Mouse (Mus musculus) stomach, embryonic 15.5 days (tissue): ENCODE measurements at regions not wholly inside any gene's neighbourhood (a gene's known extent, or its start where the extent isn't known, plus 50 kb on each side); places are given as distances from the start of the nearest gene placed in this dataset.

Source experiments
- ATAC-seq: fragments of 200-750 bp; cut with Nextera tagmentation; 2 replicates; pipeline ENCODE4 v1.8.0; 2017; ENCODE audit warnings: low read depth, moderate number of reproducible peaks, moderate TSS enrichment; ENCODE audit not compliant: insufficient read depth, low FRiP score
- H3K27ac ChIP-seq: fragments of 300-500 bp; sonication (generic); 2 replicates; pipeline ENCODE4 v1.5.1; 2015; ENCODE audit warnings: mild to moderate bottlenecking, inconsistent platforms
- H3K27me3 ChIP-seq: fragments of 300-500 bp; sonication (generic); replicated peaks from 2 replicates; pipeline ENCODE4 v1.6.1; 2015; ENCODE audit warnings: inconsistent platforms
- H3K36me3 ChIP-seq: fragments of 300-500 bp; sonication (generic); 2 replicates; pipeline ENCODE4 v1.6.1; 2015; ENCODE audit warnings: inconsistent platforms
- H3K4me1 ChIP-seq: fragments of 300-500 bp; sonication (generic); 2 replicates; pipeline ENCODE4 v1.6.1; 2015; ENCODE audit warnings: inconsistent platforms
- H3K4me2 ChIP-seq: fragments of 300-500 bp; sonication (generic); 2 replicates; pipeline ENCODE4 v1.6.1; 2015; ENCODE audit warnings: mild to moderate bottlenecking, inconsistent platforms
- H3K4me3 ChIP-seq: fragments of 300-500 bp; sonication (generic); replicated peaks from 2 replicates; pipeline ENCODE4 v1.5.1; 2015; ENCODE audit warnings: inconsistent platforms
- H3K9ac ChIP-seq: fragments of 300-500 bp; sonication (generic); 2 replicates; pipeline ENCODE4 v1.6.1; 2015; ENCODE audit warnings: inconsistent platforms
- H3K9me3 ChIP-seq: fragments of 300-500 bp; sonication (generic); 2 replicates; pipeline ENCODE4 v1.6.1; 2016; ENCODE audit warnings: inconsistent platforms
- WGBS: fragments of 180-500 bp; shearing (Covaris S2); methylation state at CpG from one replicate; pipeline ENCODE4 v1.1.7; 2015; 5-methylcytosine and 5-hydroxymethylcytosine counted together

DNA sequence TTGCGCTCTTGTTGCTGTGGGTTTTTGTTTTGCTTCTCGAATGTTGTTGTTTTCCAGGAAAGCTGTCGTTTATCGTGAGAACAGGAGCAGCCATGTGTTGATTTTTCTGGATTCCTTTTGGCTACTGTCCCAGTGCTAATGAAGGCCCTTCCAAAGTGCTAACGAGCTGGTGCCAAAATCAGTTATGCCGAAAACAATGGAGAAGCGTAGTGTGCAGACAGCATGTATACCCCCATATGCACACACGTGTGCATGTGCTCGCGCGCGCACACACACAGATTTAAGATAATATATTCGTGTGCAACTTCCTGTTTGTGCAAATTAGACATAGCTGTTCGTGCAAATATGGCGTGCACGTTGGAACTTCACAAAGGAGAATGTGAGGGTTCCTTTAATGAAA lies 788.0 kb upstream of the Car8 start:
- H3K4me3 ChIP-seq: no peak overlapping the region
- peaks cover 3% of the 10 kb centered on the region; the same call in 1 of the 2 replicates for H3K4me1 ChIP-seq
- no peaks in the 10 kb centered on the region for H3K36me3 ChIP-seq
- WGBS: 77% methylated on average over 16 of the region's 16 CpGs
- no peak for ATAC-seq
- H3K4me2 ChIP-seq: no peak overlapping the region
- no peak overlapping the region for H3K9ac ChIP-seq
- no peak overlapping the region for H3K27ac ChIP-seq
- no peaks in the 10 kb centered on the region for H3K27me3 ChIP-seq
- no peaks in the 10 kb centered on the region for H3K9me3 ChIP-seq

DNA sequence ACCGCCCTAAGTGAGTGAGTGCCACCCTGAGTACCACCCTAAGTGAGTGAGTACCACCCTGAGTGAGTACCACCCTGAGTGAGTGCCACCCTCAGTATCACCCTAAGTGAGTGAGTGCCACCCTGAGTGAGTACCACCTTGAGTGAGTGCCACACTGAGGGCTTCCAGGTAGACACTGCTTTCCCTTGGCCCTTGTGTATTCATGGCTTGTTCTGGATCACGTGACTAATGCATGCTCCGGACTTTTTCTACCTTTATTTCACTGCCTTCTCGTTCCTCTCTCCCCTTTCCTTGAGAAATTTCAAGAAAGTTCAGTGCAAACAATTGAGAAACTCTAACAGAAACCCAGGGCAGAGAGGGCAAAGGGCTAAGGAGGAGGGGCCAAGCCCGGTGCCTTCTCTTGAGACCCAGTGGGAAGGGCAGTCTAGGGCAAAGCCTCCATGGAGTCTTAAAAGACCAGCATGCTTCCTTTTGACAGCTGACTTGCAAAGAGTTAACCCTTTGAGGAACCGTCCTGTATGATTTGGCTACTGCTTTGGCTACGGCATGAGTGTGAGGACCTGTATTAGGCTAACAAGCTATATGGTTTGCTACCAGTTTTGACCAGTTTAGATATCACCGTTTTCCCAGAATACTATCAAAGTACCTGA lies 787.1 kb upstream of the Car8 start:
- Histone ChIP-seq H3K27ac (no peak overlapping the region), H3K4me1 (peaks cover 3% of the 10 kb centered on the region; the same call in 1 of the 2 replicates), H3K4me2 (no peak overlapping the region), H3K4me3 (no peak overlapping the region), H3K9me3 (no peaks in the 10 kb centered on the region), H3K27me3 (no peaks in the 10 kb centered on the region), H3K9ac (no peak overlapping the region), H3K36me3 (no peaks in the 10 kb centered on the region)
- ATAC-seq: no peak
- WGBS: 65% methylated on average over 8 of the region's 8 CpGs

DNA sequence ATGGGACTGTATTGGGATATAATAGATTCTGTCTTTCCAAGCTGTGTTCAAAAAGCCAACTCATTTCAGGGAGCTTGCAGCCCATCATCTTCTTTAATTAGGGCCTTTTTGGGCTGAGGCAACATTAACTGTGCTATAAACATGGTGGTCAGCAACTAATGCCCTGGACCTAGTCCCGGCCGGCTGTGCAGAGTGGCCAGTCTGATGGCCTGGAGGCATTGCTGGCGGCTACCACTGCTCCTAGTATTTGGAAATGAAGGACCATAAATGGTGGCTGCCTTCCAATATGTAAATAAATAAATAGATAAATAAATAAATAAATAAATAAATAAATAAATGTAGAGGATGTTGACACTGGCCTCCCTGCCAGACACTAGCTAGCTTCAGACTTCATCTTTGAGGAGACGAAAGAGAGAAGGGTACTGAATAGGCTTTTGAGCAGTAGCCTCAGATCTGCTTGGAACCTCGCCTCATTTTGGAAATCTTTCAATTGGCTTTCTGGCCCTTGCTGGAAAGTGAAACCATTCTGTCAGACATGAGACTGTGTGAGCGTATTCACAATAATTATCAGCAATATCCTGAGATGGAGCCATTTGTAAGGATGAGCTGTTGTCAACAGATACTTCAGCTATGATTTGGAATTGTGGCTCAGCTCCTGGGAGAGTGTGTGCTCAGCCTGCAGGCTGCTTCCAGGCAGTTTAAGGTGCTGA lies 785.5 kb upstream of the Car8 start:
- no peaks in the 10 kb centered on the region for H3K27me3 ChIP-seq
- ATAC-seq: no peak
- WGBS: 77% methylated on average over 6 of the region's 6 CpGs
- H3K9me3 ChIP-seq: no peaks in the 10 kb centered on the region
- H3K36me3 ChIP-seq: no peaks in the 10 kb centered on the region
- no peak overlapping the region for H3K4me2 ChIP-seq
- H3K9ac ChIP-seq: no peak overlapping the region
- H3K27ac ChIP-seq: no peak overlapping the region
- peaks cover 3% of the 10 kb centered on the region; the same call in 1 of the 2 replicates for H3K4me1 ChIP-seq
- H3K4me3 ChIP-seq: no peak overlapping the region

DNA sequence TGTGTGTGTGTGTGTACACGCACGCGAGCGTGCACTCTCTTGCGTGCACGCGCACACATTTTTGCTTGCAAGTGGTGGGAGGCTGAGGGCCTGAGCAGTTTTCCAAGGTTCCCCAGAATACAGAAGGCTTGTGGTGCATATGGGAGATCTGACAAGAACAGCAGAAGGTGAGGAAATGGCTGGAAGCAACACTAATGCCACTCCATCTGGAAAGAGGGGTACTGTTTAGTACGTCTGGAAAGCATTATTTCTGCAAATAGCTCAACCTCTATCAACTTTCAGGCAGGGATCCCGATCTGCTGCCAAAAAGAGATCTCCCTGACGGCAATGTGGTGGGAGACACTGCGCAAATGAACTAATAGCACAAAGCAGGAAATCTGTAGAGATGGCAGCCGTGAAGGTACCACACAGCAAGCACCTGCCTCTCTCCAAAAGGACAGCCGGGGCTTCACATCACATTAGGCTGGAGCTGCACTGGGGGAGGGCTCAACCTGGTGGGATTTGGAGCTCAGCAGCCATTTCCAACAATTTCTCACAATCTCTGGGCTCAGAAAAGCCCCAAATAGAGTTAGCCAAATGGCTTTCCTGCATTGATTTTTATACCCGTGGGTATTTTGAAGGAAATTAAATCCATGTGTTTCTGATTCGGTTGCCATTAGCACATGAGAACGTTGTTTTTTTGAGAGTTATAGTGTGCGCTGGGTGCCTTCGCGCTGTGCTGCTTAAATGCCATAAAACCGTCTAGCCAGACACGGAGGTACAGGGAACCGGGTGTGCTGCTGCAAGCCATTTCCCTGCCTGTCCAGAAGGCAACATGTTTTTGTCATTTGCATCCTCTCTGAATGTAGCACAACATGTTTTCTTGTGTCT lies 780.6 kb upstream of the Car8 start:
- Histone ChIP-seq H3K9me3 (no peaks in the 10 kb centered on the region), H3K27me3 (no peaks in the 10 kb centered on the region), H3K9ac (no peak overlapping the region), H3K4me1 (peaks cover 14% of the 10 kb centered on the region), H3K36me3 (no peaks in the 10 kb centered on the region), H3K4me2 (no peak overlapping the region), H3K27ac (no peak overlapping the region), H3K4me3 (no peak overlapping the region)
- ATAC-seq: no peak
- WGBS: 85% methylated on average over 22 of the region's 22 CpGs

DNA sequence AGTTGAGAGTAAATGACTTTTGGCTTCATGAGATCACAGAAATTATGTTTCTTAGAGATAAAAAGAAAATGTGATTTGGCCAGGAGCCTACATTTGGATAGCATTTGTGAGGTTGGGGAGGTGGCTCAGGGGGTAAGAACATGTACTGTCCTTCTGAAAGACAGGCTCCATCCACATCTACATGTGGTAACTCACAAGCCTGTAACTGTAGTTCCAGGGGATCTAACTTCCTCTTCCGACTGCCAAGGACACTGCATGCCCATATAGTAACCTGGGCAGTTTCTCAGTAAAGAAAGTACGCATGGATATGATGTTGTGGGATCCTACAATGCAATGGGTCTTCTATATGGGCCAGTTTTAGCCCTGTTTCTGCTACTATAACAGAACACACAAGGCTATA lies 779.4 kb upstream of the Car8 start:
- H3K27ac ChIP-seq: no peak overlapping the region

DNA sequence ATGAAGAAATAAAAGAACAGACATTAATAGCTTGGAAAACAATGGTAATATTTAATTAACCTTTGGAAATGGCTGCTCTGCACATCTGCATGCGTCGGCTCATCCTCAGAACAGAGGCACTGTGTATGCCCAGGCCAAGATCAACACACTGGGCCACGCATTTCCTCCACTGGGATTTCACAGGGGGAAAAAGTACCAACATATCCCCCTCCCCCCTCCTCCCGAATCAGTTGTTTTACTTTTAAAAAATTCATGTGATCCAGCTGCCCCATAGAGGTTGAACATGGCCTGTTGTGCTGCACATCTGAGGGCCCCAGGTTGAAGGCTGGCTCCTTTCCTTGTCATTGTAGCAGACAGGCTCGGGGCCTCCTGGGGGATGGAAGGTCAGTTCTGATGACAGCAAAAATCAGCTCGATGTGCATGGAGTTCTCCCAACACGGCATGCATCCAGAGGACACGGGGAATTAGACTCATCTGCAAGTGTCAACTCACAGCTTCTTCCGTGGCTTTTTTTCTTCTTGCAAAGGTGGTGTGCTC lies 777.7 kb upstream of the Car8 start:
- H3K27me3 ChIP-seq: no peaks in the 10 kb centered on the region
- no peak overlapping the region for H3K9ac ChIP-seq
- H3K4me1 ChIP-seq: peaks cover 14% of the 10 kb centered on the region
- H3K36me3 ChIP-seq: no peaks in the 10 kb centered on the region
- no peak for ATAC-seq
- no peaks in the 10 kb centered on the region for H3K9me3 ChIP-seq
- WGBS: 69% methylated on average over 9 of the region's 9 CpGs
- H3K27ac ChIP-seq: no peak overlapping the region
- H3K4me2 ChIP-seq: no peak overlapping the region
- no peak overlapping the region for H3K4me3 ChIP-seq

More for the DNA sequence above, 779.4 kb upstream of the Car8 start:
- H3K27me3 ChIP-seq: no peaks in the 10 kb centered on the region
- WGBS: 86% methylated on average over 2 of the region's 2 CpGs
- H3K9ac ChIP-seq: no peak overlapping the region
- no peaks in the 10 kb centered on the region for H3K36me3 ChIP-seq
- no peak overlapping the region for H3K4me3 ChIP-seq
- peaks cover 14% of the 10 kb centered on the region for H3K4me1 ChIP-seq
- no peak overlapping the region for H3K4me2 ChIP-seq
- H3K9me3 ChIP-seq: no peaks in the 10 kb centered on the region
- no peak for ATAC-seq

DNA sequence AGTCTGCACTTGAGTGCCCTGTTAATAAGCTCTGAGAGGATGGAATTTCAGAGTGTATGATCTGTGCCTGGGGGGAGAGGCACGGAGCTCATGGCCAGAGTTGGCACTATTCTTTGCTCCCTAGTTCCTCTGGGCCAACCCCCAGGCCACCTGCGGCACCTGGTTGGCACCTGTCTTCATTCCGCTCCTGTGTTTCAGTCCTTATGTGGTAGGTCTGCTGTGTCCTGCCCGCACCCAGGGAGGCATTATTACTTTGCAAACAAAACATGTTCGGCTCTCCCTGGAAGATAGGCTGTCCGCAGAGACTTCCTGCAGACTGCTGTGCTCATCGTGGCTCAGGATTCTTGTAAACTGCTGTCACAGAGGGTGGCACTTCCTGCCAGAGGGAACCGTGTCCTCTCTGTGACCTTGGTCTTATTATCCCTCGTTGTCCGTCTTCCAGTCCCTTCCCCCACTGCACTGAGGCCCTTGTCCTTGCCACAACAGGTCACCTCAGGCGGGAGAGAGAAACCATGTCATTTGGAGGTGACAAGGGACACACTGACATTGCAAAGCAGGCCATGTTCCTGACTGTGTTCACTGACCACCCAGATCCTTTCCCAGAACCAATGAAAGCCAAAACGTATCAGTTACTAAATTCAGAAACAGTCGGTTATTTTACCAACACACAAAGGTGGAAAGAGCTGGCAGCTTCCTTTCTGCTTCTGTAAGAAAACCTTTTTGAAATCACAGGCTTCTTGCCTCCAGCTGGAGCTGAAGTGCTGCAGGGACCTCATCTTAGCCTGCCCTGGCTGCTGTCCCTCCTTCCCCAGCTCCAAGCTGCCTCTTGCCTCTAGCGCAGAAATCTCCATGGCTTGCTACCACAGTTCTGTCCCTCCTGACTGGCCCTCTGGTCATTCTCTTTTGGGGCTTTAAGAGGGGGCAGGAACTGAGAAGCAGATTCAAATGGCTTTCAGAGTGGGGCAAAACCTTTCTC lies 777.0 kb upstream of the Car8 start:
- ATAC-seq: 0 out of 2 replicates have a peak, but pooled peaks have one; percentile 15
- peaks cover 17% of the 10 kb centered on the region for H3K4me1 ChIP-seq
- H3K36me3 ChIP-seq: no peaks in the 10 kb centered on the region
- no peak overlapping the region for H3K27ac ChIP-seq
- H3K9ac ChIP-seq: no peak overlapping the region
- 15% methylated on average over 14 of the region's 14 CpGs for WGBS
- no peaks in the 10 kb centered on the region for H3K27me3 ChIP-seq
- no peak overlapping the region for H3K4me3 ChIP-seq
- no peaks in the 10 kb centered on the region for H3K9me3 ChIP-seq
- H3K4me2 ChIP-seq: peak overlapping the region; percentile 30

DNA sequence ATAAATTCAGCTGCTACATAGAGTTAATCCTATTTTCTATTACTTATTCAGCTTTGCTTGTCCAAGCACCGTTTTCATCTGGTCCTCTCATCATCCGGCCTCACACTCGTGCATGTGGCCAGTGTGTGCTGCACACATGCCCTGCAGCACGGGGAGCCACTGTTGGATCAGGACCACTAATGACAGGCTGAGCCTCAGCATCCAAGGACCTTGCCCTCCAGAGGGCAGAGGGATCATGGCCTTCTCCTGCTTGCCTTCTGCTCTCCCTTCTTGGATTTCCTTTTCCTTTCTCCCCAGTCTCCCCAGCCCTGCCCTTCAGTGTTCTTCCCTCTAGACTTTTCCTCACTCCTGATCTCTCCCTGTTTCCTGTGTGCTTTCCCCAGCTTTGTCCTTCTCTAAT lies 776.1 kb upstream of the Car8 start:
- no peaks in the 10 kb centered on the region for H3K27me3 ChIP-seq
- peaks cover 20% of the 10 kb centered on the region for H3K4me1 ChIP-seq
- no peak overlapping the region for H3K4me3 ChIP-seq
- H3K27ac ChIP-seq: no peak overlapping the region
- no peak for ATAC-seq
- WGBS: 64% methylated on average over 4 of the region's 4 CpGs
- no peaks in the 10 kb centered on the region for H3K36me3 ChIP-seq
- no peaks in the 10 kb centered on the region for H3K9me3 ChIP-seq
- H3K9ac ChIP-seq: no peak overlapping the region
- no peak overlapping the region for H3K4me2 ChIP-seq

DNA sequence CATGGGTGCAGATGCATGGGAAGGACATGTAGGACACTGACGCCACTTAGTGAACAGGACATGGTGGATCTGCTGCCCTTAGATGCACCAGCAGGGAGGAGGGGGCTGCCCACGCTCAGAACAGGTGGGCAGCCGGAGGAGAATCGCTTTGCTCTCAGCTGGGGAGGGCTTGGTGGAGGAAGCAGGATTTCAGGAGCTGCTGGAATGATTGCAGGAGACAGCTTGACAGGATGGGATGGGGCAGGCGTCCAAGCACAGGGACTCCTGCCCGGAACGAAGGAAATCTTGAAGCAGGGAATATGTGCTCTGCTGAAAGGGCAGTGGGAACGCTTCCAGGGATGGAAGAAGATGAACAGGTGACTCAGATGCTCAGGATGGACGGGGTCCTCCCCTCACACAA lies 773.9 kb upstream of the Car8 start:
- Histone ChIP-seq H3K36me3 (no peaks in the 10 kb centered on the region), H3K27ac (no peak overlapping the region), H3K27me3 (no peaks in the 10 kb centered on the region), H3K4me3 (no peak overlapping the region), H3K4me2 (no peak overlapping the region), H3K4me1 (peaks cover 20% of the 10 kb centered on the region), H3K9ac (no peak overlapping the region), H3K9me3 (no peaks in the 10 kb centered on the region)
- 66% methylated on average over 9 of the region's 9 CpGs for WGBS
- no peak for ATAC-seq

DNA sequence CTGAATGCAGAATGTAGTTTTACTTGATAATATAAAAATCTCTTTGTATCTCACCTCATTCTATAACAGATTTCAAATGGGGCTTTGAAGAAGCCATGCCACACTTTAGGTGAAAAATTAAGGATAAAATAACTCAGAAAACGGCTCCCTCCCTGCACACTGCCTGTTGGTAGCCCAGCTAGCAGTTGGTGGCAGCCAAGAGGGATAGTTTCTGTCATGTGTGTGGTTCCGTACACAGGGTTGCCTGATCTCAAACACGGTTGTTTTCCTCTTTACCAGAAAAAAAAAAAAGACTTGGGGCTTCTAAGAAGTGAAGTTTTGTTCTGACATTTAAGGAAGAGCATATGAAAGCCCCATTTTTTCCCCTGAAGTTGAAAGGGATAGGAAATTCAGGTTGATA lies 773.1 kb upstream of the Car8 start:
- Histone ChIP-seq H3K9me3 (no peaks in the 10 kb centered on the region), H3K27me3 (no peaks in the 10 kb centered on the region), H3K9ac (no peak overlapping the region), H3K4me1 (peaks cover 20% of the 10 kb centered on the region), H3K4me2 (no peak overlapping the region), H3K36me3 (no peaks in the 10 kb centered on the region), H3K4me3 (no peak overlapping the region), H3K27ac (no peak overlapping the region)
- ATAC-seq: no peak
- 58% methylated on average over 3 of the region's 3 CpGs for WGBS

DNA sequence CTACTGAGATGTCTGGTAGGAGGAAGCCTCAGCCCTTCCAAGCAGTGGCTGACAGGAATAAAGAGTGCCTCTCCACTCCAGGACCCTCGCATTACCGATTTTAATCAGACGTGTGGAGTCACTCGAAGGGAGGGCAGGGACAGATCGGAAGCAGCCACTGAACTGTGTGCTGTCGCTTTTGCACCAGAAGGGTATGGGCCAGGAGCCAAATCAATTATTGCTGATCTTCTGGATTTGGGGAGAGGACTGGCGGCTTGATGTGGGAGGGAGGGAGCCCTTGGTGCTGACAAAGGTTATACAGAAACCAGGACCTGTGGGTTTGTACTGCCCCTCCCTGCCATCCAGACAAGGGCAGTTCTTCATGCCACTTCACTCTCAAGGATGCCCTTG lies 772.3 kb upstream of the Car8 start:
- Histone ChIP-seq H3K27ac (no peak overlapping the region), H3K4me2 (no peak overlapping the region), H3K4me3 (no peak overlapping the region), H3K4me1 (peaks cover 15% of the 10 kb centered on the region), H3K9me3 (no peaks in the 10 kb centered on the region), H3K36me3 (no peaks in the 10 kb centered on the region), H3K27me3 (no peaks in the 10 kb centered on the region), H3K9ac (no peak overlapping the region)
- ATAC-seq: peak; percentile 36; the same call in 1 of the 2 replicates
- WGBS: 32% methylated on average over 7 of the region's 7 CpGs
